Mouse (Mus musculus): ENCODE data around the gene Slc35a5. TPM values are rescaled to one million over a fixed set of nuclear protein-coding genes. Genes with fewer than 3 reads are reported as not detected.

Slc35a5 gene
- polyA plus RNA-seq, 2 experiments from 2014 or later = 38.6 TPM

- ATAC-seq = no peak
These were observed 41.3 kb downstream of the Slc35a5 start for GRCm38 (mm10) chr16:45117200-45117599.

- no peak for ATAC-seq
These were observed 48.0 kb downstream of the Slc35a5 start for GRCm38 (mm10) chr16:45110498-45110897.

GRCm38 (mm10) chr16:45108203-45108878 lies 50.2 kb downstream of the Slc35a5 start:
- peak; percentile 91 for ATAC-seq

DNA sequence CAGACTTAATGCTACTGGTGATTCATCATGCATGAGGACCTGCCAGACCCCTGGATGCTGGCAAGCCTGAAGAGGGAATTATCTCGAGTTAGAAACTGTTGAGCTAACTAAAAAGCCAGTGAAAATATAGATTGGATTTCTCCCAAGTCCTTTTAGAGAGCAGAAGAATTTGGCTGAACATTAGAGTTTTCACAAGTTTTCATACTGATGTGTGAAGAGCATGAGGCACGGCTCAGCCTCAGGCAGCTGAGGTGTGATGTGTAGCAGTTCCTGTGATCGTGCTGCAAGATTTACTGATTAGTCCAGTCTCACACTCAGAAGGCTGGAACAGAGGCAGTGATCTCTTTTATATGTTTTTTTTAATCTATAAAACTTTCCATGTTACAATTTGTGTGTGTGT lies 53.5 kb downstream of the Slc35a5 start:
- no peak for ATAC-seq

DNA sequence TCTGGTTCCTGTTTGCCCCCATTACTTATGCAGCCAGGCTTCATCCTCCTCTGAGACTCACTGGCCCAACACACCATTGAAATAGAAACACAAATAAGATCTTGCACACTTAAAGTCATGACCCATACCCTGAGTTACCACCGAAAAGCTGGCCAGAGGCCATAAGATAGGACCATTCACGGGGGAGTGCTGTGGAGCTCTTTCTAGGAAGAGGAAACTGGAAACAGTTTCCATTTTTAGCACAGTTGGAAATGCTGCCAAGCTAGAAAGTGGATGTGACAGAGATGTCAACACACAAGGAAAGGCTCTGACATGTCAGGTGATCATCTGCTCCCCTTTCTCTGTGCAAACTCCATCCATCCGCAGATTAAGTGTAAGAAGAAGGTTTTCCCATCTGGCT lies 57.6 kb downstream of the Slc35a5 start:
- ATAC-seq = no peak

- ATAC-seq = no peak
These were observed 59.7 kb downstream of the Slc35a5 start for GRCm38 (mm10) chr16:45098886-45099210.

- ATAC-seq = no peak
These were observed 60.2 kb downstream of the Slc35a5 start for GRCm38 (mm10) chr16:45098186-45098885.

- ATAC-seq = no peak
These were observed 61.0 kb downstream of the Slc35a5 start for GRCm38 (mm10) chr16:45097467-45097866.

DNA sequence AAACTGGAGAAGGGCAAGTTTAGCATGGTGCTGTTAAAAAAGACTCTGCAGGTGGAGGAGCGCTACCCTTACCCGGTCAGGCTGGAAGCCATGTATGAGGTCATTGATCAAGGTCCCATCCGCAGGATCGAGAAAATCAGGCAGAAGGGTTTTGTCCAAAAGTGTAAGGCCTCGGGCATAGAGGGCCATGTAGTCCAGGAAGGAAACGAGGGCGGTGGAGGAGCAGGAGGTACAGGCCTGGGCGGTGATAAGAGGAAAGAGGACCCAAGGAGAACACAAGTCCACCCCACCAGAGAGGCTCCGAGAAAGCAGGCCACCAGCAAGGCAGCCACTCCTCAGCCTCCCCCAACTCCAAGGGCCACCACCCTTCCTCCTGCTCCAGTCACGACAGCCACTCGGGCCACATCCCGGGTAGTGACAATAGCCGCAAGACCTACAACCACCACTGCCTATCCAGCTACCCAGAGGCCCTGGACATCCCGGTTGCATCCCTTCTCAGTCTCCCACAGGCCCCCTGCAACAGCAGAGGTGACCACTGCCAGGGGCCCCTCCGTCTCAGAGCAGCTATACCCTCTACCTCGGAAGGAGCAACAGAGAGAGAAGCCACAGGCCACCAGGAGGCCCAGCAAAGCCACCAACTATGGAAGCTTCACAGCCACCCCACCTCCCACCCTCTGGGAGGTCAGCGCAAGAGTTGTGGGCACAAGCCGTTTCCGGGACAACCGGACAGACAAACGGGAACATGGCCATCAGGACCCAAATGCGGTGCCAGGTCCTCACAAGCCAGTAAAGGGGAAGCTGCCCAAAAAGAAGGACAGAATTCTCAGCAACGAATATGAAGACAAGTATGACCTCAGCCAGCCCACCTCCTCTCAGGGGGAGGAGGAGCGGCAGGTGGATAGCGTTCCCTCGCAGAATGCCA lies 62.7 kb downstream of the Slc35a5 start:
- no peak for ATAC-seq

DNA sequence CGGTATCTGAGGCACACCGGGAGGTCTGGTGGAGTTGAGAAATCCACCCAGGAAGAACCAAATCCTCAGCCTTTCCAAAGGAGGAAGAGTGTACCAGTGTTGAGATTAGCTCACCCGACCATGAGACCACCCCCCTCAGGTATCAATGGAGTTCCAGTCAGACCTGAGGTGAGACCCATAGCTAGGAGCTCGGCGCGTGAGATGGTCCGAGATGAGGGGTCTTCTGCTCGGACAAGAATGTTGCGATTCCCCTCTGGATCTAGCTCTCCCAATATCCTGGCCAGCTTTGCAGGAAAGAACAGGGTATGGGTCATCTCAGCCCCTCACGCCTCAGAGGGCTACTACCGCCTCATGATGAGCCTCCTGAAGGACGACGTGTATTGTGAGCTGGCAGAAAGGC lies 63.5 kb downstream of the Slc35a5 start:
- no peak for ATAC-seq

GRCm38 (mm10) chr16:45094136-45094756 lies 64.3 kb downstream of the Slc35a5 start:
- ATAC-seq = no peak

DNA sequence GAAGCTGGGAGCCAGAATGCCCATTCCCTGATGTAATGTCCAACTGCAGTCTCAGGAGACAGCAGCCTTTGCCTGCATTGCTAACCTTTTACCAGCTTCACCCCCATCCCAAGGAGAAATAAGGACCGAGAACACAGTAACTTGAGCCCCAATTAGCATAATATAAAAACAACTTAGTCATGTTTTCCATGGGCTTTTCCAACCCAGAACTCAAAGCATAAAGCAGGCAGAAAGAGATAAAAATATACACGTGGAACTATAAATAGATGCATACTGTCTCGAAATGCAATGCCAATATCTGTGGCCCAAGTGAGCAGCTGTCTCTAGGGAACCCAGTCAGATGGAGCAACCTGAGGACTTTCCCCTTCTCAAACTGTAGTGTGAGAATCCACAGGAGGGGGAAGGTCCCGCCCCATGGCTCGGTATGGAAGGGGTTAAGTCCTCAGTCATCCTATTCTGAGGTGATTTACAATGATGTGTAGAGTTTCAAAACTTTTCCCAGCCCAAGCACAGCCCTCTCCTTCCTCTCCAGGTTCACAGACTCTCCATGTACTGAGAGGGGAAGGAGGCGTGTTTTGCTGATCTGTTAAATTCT lies 65.3 kb downstream of the Slc35a5 start, which contains the start of gene Ccdc80:
Ccdc80 (plus strand) TSS at position 266 of the 595 bp plus-strand sequence.
- peak; percentile 15 for ATAC-seq

DNA sequence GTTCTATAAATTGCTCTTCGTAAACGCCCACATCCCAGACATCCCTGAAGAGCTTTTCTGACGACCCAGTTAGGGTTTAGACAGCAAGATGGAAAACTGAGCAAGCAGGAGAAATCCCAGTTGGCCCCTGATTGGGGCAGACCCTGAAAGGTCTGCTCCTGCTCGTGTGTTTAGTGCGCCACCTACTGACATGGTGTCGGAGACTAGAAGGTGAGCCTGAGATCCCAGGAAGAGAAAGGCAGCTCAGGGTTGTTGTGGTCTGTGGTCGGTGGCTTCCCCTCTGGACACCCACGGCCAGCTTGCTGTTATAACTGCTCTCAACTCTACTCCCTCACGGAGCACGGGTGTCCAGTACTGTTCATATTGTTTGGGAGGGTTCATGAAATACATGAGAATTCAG lies 68.5 kb downstream of the Slc35a5 start:
- ATAC-seq = peak; percentile 83

Other genes starting within 250 kb of the Slc35a5 start
- 1 to 10 TPM; 1.4 to 1.8 TPM for gene Cd200r3, start 215.0 kb downstream of the Slc35a5 start, polyA plus RNA-seq (2017; shearing (Covaris generic))
- 1 to 10 TPM; 1.4 to 3.5 TPM for gene Ccdc80, start 65.3 kb downstream of the Slc35a5 start, polyA plus RNA-seq (2017; shearing (Covaris generic))
- gene Atg3, start 79 bp upstream of the Slc35a5 start, polyA plus RNA-seq (2017; shearing (Covaris generic)) = 10 to 100 TPM; 11.8 to 17.9 TPM
- 10 to 100 TPM; 64.3 to 64.7 TPM for gene Btla, start 65.6 kb upstream of the Slc35a5 start, polyA plus RNA-seq (2017; shearing (Covaris generic))